Mouse (Mus musculus): ENCODE data around the gene Msrb2.

Gene Msrb2

DNA sequence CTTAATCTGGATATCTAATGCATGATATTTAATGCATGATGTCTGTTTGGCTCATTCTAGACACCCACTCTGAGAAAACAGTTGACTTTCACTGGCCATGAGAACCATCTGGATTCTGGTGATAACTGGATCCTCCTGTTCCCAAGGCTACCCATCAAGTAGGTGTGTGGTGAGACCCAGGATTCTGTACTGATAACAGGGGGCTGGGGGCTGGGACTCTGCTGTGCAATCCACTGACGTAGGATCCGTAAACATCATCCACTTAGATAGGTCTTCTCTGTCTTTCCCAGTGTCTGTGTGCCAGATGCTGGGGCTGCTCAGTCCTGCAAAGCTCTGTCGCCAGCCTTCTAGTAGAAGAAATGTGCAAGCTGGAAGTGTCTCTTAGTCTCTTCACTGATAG is 22.8 kb upstream of the Msrb2 start:
- TF ChIP-seq POU5F1 (IDR thresholded peaks at IDR 0.05; ENCODE audit: borderline replicate concordance, low read length) (no peak), CTCF (conservative IDR thresholded peaks at IDR 0.05; ENCODE audit: low read length) (no peak), NANOG (IDR thresholded peaks at IDR 0.05; ENCODE audit: borderline replicate concordance, low read length) (no peak)
- Histone ChIP-seq H3K27me3 (ENCODE audit: insufficient read depth, low read length) (0 out of 2 replicates have a peak, but pooled peaks cover 3% of the 10 kb centered on the region), H3K36me3 (ENCODE audit: insufficient read depth, low read length) (no peaks in the 10 kb centered on the region), H3K4me1 (replicated peaks; ENCODE audit: low read depth, low read length) (no peaks in the 10 kb centered on the region), H3K4me3 (replicated peaks; ENCODE audit: low read length) (no peak overlapping the region), H3K9me3 (ENCODE audit: low read length) (peaks cover 12% of the 10 kb centered on the region)

DNA sequence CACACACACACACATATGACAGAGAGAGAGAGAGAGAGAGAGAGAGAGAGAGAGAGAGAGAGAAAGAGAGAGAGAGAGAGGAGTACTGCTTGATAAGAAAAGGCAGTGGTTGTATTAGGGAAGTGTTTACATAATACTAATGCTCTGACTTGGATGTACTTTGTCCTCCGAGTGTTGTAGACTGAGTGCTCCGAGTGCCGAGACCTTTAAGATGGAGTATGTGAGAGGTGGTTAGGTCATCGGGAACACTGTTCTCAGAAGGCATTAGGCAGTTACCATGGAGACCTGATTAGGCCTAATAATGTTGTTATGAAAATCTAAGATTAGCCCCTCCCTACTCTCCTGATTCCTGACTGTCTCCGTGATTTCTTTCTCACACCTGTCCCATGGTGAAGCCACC is 21.1 kb upstream of the Msrb2 start:
- TF ChIP-seq POU5F1 (IDR thresholded peaks at IDR 0.05; ENCODE audit: borderline replicate concordance, low read length): no peak
- H3K4me1 ChIP-seq (replicated peaks; ENCODE audit: low read depth, low read length): no peaks in the 10 kb centered on the region

DNA sequence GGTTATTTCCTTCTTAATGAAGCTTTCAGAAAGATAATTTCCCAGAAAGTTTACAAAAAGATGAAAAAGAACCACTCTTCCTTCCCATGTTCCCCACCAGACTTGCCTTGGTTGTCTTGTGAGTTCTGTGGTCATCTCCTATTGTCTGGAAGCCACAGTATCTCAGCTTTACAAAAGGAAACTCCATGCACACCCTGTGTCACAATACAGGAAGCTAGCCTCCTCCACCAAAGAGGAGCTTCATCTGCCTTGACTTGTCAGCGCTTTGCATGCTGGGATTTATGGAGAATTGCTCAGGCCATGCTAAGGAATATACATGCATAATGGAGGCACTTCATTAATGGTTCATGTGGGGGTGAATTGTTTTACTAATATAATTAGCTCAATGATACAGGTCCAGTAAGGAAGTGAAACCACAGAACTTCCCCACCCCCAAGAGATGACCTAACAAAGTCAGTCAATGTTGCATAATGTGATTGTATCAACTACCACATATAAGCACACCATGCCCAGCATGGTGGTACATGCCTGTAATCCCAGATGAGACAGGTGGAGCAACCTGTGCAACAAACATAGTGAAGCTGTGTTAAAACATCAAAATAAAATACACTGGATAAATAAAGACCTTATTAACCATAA is 19.5 kb upstream of the Msrb2 start:
- no peak for TF ChIP-seq NANOG (IDR thresholded peaks at IDR 0.05; ENCODE audit: borderline replicate concordance, low read length)
- TF ChIP-seq POU5F1 (IDR thresholded peaks at IDR 0.05; ENCODE audit: borderline replicate concordance, low read length): no peak
- TF ChIP-seq CTCF (conservative IDR thresholded peaks at IDR 0.05; ENCODE audit: low read length): no peak
- H3K36me3 ChIP-seq (ENCODE audit: insufficient read depth, low read length): no peaks in the 10 kb centered on the region
- H3K9me3 ChIP-seq (ENCODE audit: low read length): peaks cover 17% of the 10 kb centered on the region
- H3K27me3 ChIP-seq (ENCODE audit: insufficient read depth, low read length): no peaks in the 10 kb centered on the region
- H3K4me1 ChIP-seq (replicated peaks; ENCODE audit: low read depth, low read length): no peaks in the 10 kb centered on the region
- no peak overlapping the region for H3K4me3 ChIP-seq (replicated peaks; ENCODE audit: low read length)

More for the DNA sequence above, 21.1 kb upstream of the Msrb2 start:
- peaks cover 17% of the 10 kb centered on the region for H3K9me3 ChIP-seq (ENCODE audit: low read length)
- H3K36me3 ChIP-seq (ENCODE audit: insufficient read depth, low read length): no peaks in the 10 kb centered on the region
- 0 out of 2 replicates have a peak, but pooled peaks cover 3% of the 10 kb centered on the region for H3K27me3 ChIP-seq (ENCODE audit: insufficient read depth, low read length)
- H3K4me3 ChIP-seq (replicated peaks; ENCODE audit: low read length): no peak overlapping the region

DNA sequence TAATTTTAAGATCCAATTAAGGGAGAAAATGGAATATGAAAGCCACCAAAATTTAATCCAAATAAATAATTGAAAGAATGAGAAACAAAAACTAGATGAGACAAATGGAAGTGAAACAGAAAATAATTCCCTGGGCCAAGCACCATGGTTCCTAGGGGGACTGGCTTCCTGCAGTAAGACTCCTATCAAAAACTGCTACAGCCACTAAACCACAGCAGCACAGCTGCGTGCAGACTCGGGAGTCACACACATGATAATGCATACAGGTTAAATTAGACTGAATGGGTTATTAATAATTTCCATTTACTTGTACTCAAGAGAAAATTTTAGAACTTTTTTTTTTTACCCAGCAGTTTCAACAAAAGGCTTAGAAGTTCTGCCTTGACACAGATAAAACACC is 18.1 kb upstream of the Msrb2 start:
- TF ChIP-seq POU5F1 (IDR thresholded peaks at IDR 0.05; ENCODE audit: borderline replicate concordance, low read length) (no peak), NANOG (IDR thresholded peaks at IDR 0.05; ENCODE audit: borderline replicate concordance, low read length) (no peak), CTCF (conservative IDR thresholded peaks at IDR 0.05; ENCODE audit: low read length) (no peak)

DNA sequence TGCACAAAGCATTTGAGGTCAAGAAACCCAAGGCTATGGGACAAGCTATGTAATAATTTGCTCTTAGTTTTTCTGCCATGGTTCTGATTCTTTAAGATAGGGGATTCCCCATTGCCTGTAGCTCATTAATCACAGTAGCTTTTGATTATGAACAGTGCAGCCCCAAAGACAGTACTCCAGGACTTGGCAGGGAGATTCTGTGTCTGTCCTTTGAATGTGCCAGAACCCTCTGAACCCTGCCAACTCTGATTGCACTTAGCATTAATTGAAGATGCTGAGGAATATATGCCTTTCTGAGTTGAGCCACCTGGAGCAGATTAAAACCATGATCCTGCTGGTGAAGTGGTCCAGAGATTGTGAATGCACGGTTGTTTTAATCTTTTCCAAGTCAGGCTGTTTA is 8.4 kb upstream of the Msrb2 start:
- no peak for TF ChIP-seq POU5F1 (IDR thresholded peaks at IDR 0.05; ENCODE audit: borderline replicate concordance, low read length)
- TF ChIP-seq NANOG (IDR thresholded peaks at IDR 0.05; ENCODE audit: borderline replicate concordance, low read length): no peak
- no peak for TF ChIP-seq CTCF (conservative IDR thresholded peaks at IDR 0.05; ENCODE audit: low read length)
- Histone ChIP-seq H3K9me3 (ENCODE audit: low read length) (peaks cover 45% of the 10 kb centered on the region), H3K36me3 (ENCODE audit: insufficient read depth, low read length) (0 out of 2 replicates have a peak, but pooled peaks cover 4% of the 10 kb centered on the region), H3K27me3 (ENCODE audit: insufficient read depth, low read length) (no peaks in the 10 kb centered on the region), H3K4me1 (replicated peaks; ENCODE audit: low read depth, low read length) (0 out of 2 replicates have a peak, but pooled peaks cover 4% of the 10 kb centered on the region), H3K4me3 (replicated peaks; ENCODE audit: low read length) (no peak overlapping the region)

More for the DNA sequence above, 18.1 kb upstream of the Msrb2 start:
- H3K36me3 ChIP-seq (ENCODE audit: insufficient read depth, low read length): no peaks in the 10 kb centered on the region
- no peak overlapping the region for H3K4me3 ChIP-seq (replicated peaks; ENCODE audit: low read length)
- no peaks in the 10 kb centered on the region for H3K27me3 ChIP-seq (ENCODE audit: insufficient read depth, low read length)
- H3K4me1 ChIP-seq (replicated peaks; ENCODE audit: low read depth, low read length): no peaks in the 10 kb centered on the region
- peaks cover 17% of the 10 kb centered on the region for H3K9me3 ChIP-seq (ENCODE audit: low read length)

DNA sequence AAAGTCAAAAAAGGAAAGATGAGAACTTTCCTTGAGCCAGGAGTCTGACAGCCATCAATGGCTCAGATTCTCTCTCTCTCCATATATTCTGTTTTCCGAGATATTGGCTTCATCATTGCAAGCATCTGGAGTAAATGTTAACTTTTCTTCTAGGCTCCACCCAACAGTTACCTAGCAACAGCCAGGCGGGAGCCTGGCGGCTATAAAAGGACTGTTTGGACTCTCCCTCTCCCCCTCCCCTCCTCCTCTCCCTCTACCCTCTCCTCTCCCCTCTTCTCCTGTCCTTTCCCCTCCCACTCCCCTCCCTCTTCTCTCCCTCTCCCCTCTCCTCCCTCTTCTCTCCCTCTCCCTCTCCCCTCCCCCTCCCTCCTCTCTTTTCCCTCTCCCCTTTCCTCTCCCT is 4.8 kb upstream of the Msrb2 start:
- Histone ChIP-seq H3K9me3 (ENCODE audit: low read length) (peaks cover 42% of the 10 kb centered on the region), H3K4me1 (replicated peaks; ENCODE audit: low read depth, low read length) (peaks cover 14% of the 10 kb centered on the region), H3K27me3 (ENCODE audit: insufficient read depth, low read length) (no peaks in the 10 kb centered on the region), H3K4me3 (replicated peaks; ENCODE audit: low read length) (no peak overlapping the region), H3K36me3 (ENCODE audit: insufficient read depth, low read length) (0 out of 2 replicates have a peak, but pooled peaks cover 3% of the 10 kb centered on the region)
- TF ChIP-seq POU5F1 (IDR thresholded peaks at IDR 0.05; ENCODE audit: borderline replicate concordance, low read length): no peak
- TF ChIP-seq CTCF (conservative IDR thresholded peaks at IDR 0.05; ENCODE audit: low read length): no peak
- no peak for TF ChIP-seq NANOG (IDR thresholded peaks at IDR 0.05; ENCODE audit: borderline replicate concordance, low read length)

DNA sequence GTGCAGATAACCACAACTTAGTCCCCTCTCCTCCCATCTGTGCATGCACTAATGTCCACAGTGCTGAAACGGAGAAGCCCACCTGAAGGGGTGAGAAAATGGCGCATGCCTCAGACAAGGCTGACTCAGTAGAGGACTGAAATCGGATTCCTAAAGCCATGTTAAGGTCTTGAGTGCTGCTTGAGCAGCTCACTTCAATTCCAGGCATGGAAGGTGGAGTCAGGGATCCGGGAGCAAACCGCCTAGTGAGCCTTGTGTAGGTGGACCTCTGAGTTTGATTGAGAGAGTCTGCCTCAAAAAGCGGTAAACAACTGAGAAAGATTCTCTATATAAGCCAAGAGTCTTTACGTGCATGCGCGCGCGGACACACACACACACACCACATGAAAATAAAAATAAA is 4.1 kb upstream of the Msrb2 start:
- Histone ChIP-seq H3K4me3 (replicated peaks; ENCODE audit: low read length) (no peak overlapping the region), H3K4me1 (replicated peaks; ENCODE audit: low read depth, low read length) (peaks cover 15% of the 10 kb centered on the region), H3K36me3 (ENCODE audit: insufficient read depth, low read length) (no peaks in the 10 kb centered on the region), H3K9me3 (ENCODE audit: low read length) (peaks cover 35% of the 10 kb centered on the region), H3K27me3 (ENCODE audit: insufficient read depth, low read length) (no peaks in the 10 kb centered on the region)
- TF ChIP-seq NANOG (IDR thresholded peaks at IDR 0.05; ENCODE audit: borderline replicate concordance, low read length) (no peak), POU5F1 (IDR thresholded peaks at IDR 0.05; ENCODE audit: borderline replicate concordance, low read length) (no peak), CTCF (conservative IDR thresholded peaks at IDR 0.05; ENCODE audit: low read length) (no peak)

DNA sequence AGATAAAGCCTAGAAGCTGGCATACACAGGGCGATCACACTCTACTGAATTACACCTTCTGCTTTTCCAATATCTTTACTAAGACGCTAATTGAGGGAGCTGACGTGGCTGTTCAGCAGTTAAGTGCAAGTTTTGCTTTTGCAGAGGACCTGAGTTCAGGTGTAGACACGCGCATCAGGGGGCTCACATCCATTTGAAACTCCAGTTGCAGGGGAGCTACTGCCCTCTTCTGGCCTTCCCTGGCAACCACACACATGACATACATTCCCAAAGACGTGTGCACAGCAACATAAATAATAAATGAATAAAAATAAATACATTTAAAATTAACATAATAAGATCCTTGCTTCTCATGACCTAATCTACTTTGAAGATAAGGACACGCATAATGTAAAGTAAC is 2.5 kb downstream of the Msrb2 start:
- no peak overlapping the region for H3K4me3 ChIP-seq (replicated peaks; ENCODE audit: low read length)
- H3K36me3 ChIP-seq (ENCODE audit: insufficient read depth, low read length): peaks cover 11% of the 10 kb centered on the region; the same call in 1 of the 2 replicates
- H3K27me3 ChIP-seq (ENCODE audit: insufficient read depth, low read length): no peaks in the 10 kb centered on the region
- peaks cover 54% of the 10 kb centered on the region for H3K4me1 ChIP-seq (replicated peaks; ENCODE audit: low read depth, low read length)
- no peak for TF ChIP-seq NANOG (IDR thresholded peaks at IDR 0.05; ENCODE audit: borderline replicate concordance, low read length)
- TF ChIP-seq CTCF (conservative IDR thresholded peaks at IDR 0.05; ENCODE audit: low read length): peak; percentile 60
- H3K9me3 ChIP-seq (ENCODE audit: low read length): no peaks in the 10 kb centered on the region

DNA sequence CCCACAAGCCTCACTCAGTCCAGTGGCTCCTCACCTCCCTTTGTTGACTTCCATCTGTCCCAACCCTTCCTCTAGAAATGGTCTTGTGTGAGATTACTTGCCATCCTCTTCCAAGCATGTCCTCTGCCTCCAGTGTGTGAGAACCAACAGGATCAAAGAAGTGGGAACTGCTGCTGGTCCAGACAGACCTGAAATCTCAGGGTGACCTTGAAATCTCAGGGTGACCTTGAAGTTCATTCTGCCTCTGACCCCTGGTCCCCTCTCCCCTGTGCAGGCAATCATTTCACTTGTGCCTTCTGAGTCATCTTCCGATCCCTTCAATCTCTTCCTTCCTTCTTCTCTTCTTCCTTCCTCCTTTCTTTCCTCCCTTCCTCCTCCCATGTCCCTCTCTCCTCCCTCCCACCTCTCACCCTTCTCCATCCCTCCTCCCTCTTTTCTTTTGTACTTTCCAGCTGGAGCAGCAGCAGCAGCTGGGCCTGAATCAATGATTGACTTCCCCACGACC is 9.3 kb downstream of the Msrb2 start:
- Histone ChIP-seq H3K4me3 (replicated peaks; ENCODE audit: low read length) (peak overlapping the region; percentile 48; the same call in 1 of the 2 replicates), H3K27me3 (ENCODE audit: insufficient read depth, low read length) (no peaks in the 10 kb centered on the region), H3K4me1 (replicated peaks; ENCODE audit: low read depth, low read length) (peaks cover 78% of the 10 kb centered on the region), H3K9me3 (ENCODE audit: low read length) (no peaks in the 10 kb centered on the region), H3K36me3 (ENCODE audit: insufficient read depth, low read length) (peaks cover 16% of the 10 kb centered on the region)
- TF ChIP-seq CTCF (conservative IDR thresholded peaks at IDR 0.05; ENCODE audit: low read length) (no peak), NANOG (IDR thresholded peaks at IDR 0.05; ENCODE audit: borderline replicate concordance, low read length) (no peak), POU5F1 (IDR thresholded peaks at IDR 0.05; ENCODE audit: borderline replicate concordance, low read length) (no peak)
